Mouse (Mus musculus) gastrocnemius, postnatal 10 days (tissue): ENCODE data around the gene Olfr1259. TPM values are rescaled to one million over a fixed set of nuclear protein-coding genes. Genes with fewer than 3 reads are reported as not detected.
"Not testable (repeated sequence)": the region's sequence is repeated elsewhere in the genome, so short reads cannot be mapped to it uniquely, and the experiment has no call there.

Experiments
- DNase-seq: peaks from one replicate; pipeline ENCODE4 v3.0.0; 2021; ENCODE audit warnings: mixed read lengths
- long read RNA-seq, 2 experiments: library from polyadenylated mRNA; stranded (forward); transcript quantifications; one replicate each; pipeline ENCODE4 v2.0.0; 2021
- total RNA-seq, 2 experiments: library from RNA; stranded (reverse); gene quantifications; 2 replicates each; pipeline ENCODE4 v1.2.3; 2021

The Olfr1259 gene
- total RNA-seq, result not detected
- long read RNA-seq, experiment 1, result 0 reads
- long read RNA-seq, experiment 2, result 0 reads

DNA sequence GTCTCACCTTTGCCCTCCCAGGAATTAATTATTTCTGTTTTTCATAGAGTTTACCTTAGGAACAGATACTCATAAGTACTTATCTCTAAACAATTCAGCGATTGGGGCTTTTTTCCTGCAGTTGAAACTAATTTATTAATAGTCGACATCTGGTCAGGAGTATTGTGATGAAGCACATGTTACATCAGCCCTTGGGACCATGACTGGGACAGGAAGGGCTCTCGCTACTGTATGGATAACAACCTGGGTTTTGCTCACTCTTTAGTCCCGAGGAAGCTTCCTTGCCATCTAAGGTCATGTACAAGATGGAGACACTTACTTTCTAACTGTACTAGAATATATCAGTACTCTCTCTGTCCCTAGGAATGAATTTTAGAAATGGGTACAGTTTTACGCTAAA lies at the start of gene Olfr1259:
Gene Olfr1259 (minus strand): TSS at position 101 of the 400 bp plus-strand sequence.
- no peak for DNase-seq

DNA sequence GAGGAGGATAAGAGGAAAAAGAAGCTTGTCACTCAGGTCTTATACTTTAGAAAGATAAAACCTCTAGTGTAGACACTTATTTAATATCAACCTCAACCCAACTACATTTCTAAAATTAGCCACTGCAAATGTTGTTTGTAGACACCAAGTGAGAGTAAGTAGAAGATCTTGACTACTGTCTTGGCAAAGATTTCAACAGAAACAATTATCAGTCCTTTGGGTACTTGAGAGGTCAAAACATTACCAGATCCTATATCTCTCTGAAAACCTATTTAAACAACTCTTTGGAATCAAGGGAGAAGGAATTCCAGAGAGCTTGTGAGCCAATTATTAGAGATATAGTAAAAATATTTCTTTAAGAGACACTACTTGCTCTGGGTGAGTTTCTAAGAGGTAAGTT lies 42.5 kb upstream of the Olfr1259 start, which contains the start of gene Olfr1261:
Gene Olfr1261 (plus strand): TSS at position 301 of the 400 bp plus-strand sequence.
- DNase-seq, result no peak

DNA sequence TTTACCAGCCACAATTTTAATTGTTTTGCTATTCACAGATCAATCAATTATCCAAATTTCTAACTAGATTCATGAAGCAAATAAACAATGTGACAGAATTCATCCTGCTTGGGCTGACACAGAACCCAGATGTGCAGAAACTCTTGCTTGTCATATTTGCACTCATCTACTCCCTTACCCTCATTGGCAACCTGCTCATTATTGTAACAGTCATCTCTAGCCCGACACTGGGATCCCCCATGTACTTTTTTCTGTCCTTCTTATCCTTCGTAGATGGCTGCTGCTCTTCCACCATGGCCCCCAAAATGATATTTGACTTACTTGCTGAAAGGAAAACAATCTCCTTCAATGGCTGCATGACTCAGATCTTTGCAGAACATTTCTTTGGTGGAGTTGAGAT lies 29.2 kb upstream of the Olfr1259 start:
- DNase-seq, result no peak

DNA sequence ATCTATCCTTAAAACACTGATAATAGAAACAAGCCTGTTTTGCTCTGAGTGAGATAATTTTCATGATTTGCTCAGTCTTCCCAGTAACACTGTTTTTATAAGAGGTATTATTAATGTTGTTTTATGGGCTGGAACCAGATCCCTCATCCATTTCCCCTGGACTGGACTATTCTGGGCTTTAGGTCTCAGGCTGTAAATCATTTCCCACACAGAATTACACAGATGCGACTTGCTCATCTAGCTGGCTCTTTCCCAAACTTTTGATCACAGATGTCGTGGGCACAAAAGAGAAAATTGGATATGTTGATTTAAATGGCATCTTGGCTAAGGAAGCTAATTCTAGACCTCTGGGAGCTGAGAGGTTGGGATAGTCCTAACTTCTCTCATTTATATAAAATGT lies 25.7 kb upstream of the Olfr1259 start, which contains the start of gene Olfr1260:
Gene Olfr1260 (plus strand): TSS at position 157 of the 400 bp plus-strand sequence.
- no peak for DNase-seq

GRCm38 (mm10) chr2:89927009-89927408 lies 21.5 kb downstream of the Olfr1259 start, which contains the start of gene Olfr1258:
Gene Olfr1258 (plus strand): TSS chr2:89927309.
- no peak for DNase-seq

GRCm38 (mm10) chr2:89912616-89913015 lies 35.8 kb downstream of the Olfr1259 start:
- DNase-seq, result not testable (repeated sequence)

Other genes with a start within 250 kb of the Olfr1259 start
- gene Olfr1252, start 223.7 kb downstream of the Olfr1259 start, total RNA-seq, result not detected
- gene Olfr1253, start 191.6 kb downstream of the Olfr1259 start, total RNA-seq, result not detected
- gene Olfr1254, start 155.0 kb downstream of the Olfr1259 start, total RNA-seq, result not detected
- gene Olfr1255, start 136.6 kb downstream of the Olfr1259 start, total RNA-seq, result not detected
- not detected for gene Olfr1256, start 107.1 kb downstream of the Olfr1259 start, total RNA-seq
- not detected for gene Olfr48, start 100.5 kb downstream of the Olfr1259 start, total RNA-seq
- gene Olfr1257, start 70.2 kb downstream of the Olfr1259 start, total RNA-seq, result not detected
- gene Olfr1258, start 21.4 kb downstream of the Olfr1259 start, total RNA-seq, result not detected
- gene Olfr1260, start 25.7 kb upstream of the Olfr1259 start, total RNA-seq, result not detected
- not detected for gene Olfr1261, start 42.6 kb upstream of the Olfr1259 start, total RNA-seq
- gene Olfr1262, start 51.5 kb upstream of the Olfr1259 start, total RNA-seq, result not detected
- not detected for gene Olfr1263, start 63.5 kb upstream of the Olfr1259 start, total RNA-seq
- not detected for gene Olfr1264, start 76.9 kb upstream of the Olfr1259 start, total RNA-seq
- not detected for gene Olfr1265, start 86.7 kb upstream of the Olfr1259 start, total RNA-seq
- gene Olfr140, start 114.9 kb upstream of the Olfr1259 start, total RNA-seq, result not detected
- not detected for gene Olfr1269, start 172.7 kb upstream of the Olfr1259 start, total RNA-seq
- gene Olfr32, start 193.6 kb upstream of the Olfr1259 start, total RNA-seq, result not detected
- not detected for gene Olfr1270, start 204.4 kb upstream of the Olfr1259 start, total RNA-seq